27 mouse cellular contexts compared by ENCODE assay signal in genomic region chr12:81097738-81098137, GRCm38 (mm10).
A peak's percentile ranks its signal among the peaks of the same experiment; 100 is the strongest.
DNase-seq lines count a peak whose midpoint lies in the region; ATAC-seq lines count a peak whose summit lies in the region.
"Had no signal": no experiment of that assay in that cellular context is flagged by ENCODE, and none has a peak within 500 bp of the region (broad histone marks: within the 10 kb centered on the region; RNA-seq: fewer than 3 reads in every experiment).

No protein-coding gene starts in this region.

- no peak overlapping the region for H3K4me2 ChIP-seq in hindbrain, embryonic 13.5 days
- no peak overlapping the region for H3K4me2 ChIP-seq in hindbrain, embryonic 11.5 days (replicated peaks; ENCODE audit: low read depth, low read length)
- H3K4me2 ChIP-seq in neural tube, embryonic 15.5 days, result no peak overlapping the region
- no peak overlapping the region for H3K4me2 ChIP-seq in midbrain, embryonic 15.5 days
- H3K4me2 ChIP-seq: embryonic facial prominence, embryonic 15.5 days; heart, embryonic 12.5 days had no signal

- H3K9ac ChIP-seq in hindbrain, embryonic 13.5 days, result peak overlapping the region; percentile 19; the same call in 1 of the 2 replicates
- H3K9ac ChIP-seq in hindbrain, embryonic 11.5 days (ENCODE audit: low read depth, low read length), result no peak overlapping the region
- H3K9ac ChIP-seq in neural tube, embryonic 15.5 days (replicated peaks), result no peak overlapping the region
- H3K9ac ChIP-seq in midbrain, embryonic 15.5 days, result no peak overlapping the region
- H3K9ac ChIP-seq: embryonic facial prominence, embryonic 15.5 days; heart, embryonic 12.5 days; liver, embryonic 14.5 days had no signal

- no peak for ATAC-seq in hindbrain, embryonic 13.5 days (ENCODE audit: low FRiP score)
- ATAC-seq in hindbrain, embryonic 11.5 days (ENCODE audit: low FRiP score), result no peak
- no peak for ATAC-seq in neural tube, embryonic 15.5 days (ENCODE audit: low FRiP score)
- ATAC-seq in midbrain, embryonic 15.5 days (replicated peaks), result no peak
- ATAC-seq: CD4-positive, CD25-positive, alpha-beta regulatory T cell, adult 4 months; forebrain, embryonic 14.5 days had no signal

- peak overlapping the region; percentile 48 for H3K27ac ChIP-seq in hindbrain, embryonic 13.5 days
- H3K27ac ChIP-seq in hindbrain, embryonic 11.5 days (ENCODE audit: low read depth, low read length), result no peak overlapping the region
- no peak overlapping the region for H3K27ac ChIP-seq in neural tube, embryonic 15.5 days (replicated peaks)
- 0 out of 2 replicates have a peak overlapping the region, but pooled peaks have one; percentile 0 for H3K27ac ChIP-seq in midbrain, embryonic 15.5 days
- H3K27ac ChIP-seq: embryonic facial prominence, embryonic 10.5 days; embryonic facial prominence, embryonic 15.5 days; heart, adult 2 months; liver, embryonic 14.5 days; macrophage had no signal

- DNase-seq in hindbrain, embryonic 11.5 days (ENCODE audit: low spot score), result no peak
- peak; percentile 11 for DNase-seq in neural tube, embryonic 10.5 days (ENCODE audit: extremely low spot score, low spot score)
- no peak for DNase-seq in layer of hippocampus, postnatal 25 days (ENCODE audit: extremely low spot score in 1 of 2, low spot score in 1 of 2)
- no peak for DNase-seq in embryo, embryonic 10.5 days (ENCODE audit: low spot score)
- DNase-seq: adrenal gland, postnatal 36 days; cerebellum, adult 2 months; cerebellum, postnatal 14 days; gastrocnemius, postnatal 25 days; heart, adult 2 months; kidney, adult 11 months; kidney, postnatal 14 days; lung, adult 2 months; lung, postnatal 10 days; right cerebral cortex, adult 18-20 months; spleen, adult 18-20 months; thymus, adult 2 months; thymus, postnatal 36 days had no signal

- H3K36me3 ChIP-seq in hindbrain, embryonic 13.5 days, result no peaks in the 10 kb centered on the region
- H3K36me3 ChIP-seq in hindbrain, embryonic 11.5 days (ENCODE audit: control insufficient read depth, insufficient read depth, low read length), result no peaks in the 10 kb centered on the region
- H3K36me3 ChIP-seq in neural tube, embryonic 15.5 days, result no peaks in the 10 kb centered on the region
- no peaks in the 10 kb centered on the region for H3K36me3 ChIP-seq in midbrain, embryonic 15.5 days (replicated peaks)
- H3K36me3 ChIP-seq: embryonic facial prominence, embryonic 10.5 days; embryonic facial prominence, embryonic 15.5 days; heart, embryonic 12.5 days had no signal

- peaks cover 20% of the 10 kb centered on the region for H3K4me1 ChIP-seq in hindbrain, embryonic 13.5 days (replicated peaks)
- 0 out of 2 replicates have a peak, but pooled peaks cover 3% of the 10 kb centered on the region for H3K4me1 ChIP-seq in hindbrain, embryonic 11.5 days (replicated peaks; ENCODE audit: control insufficient read depth, insufficient read depth, low read length)
- 0 out of 2 replicates have a peak, but pooled peaks cover 3% of the 10 kb centered on the region for H3K4me1 ChIP-seq in neural tube, embryonic 15.5 days
- peaks cover 9% of the 10 kb centered on the region; the same call in 1 of the 2 replicates for H3K4me1 ChIP-seq in midbrain, embryonic 15.5 days

- no peaks in the 10 kb centered on the region for H3K9me3 ChIP-seq in hindbrain, embryonic 13.5 days
- no peaks in the 10 kb centered on the region for H3K9me3 ChIP-seq in hindbrain, embryonic 11.5 days (ENCODE audit: control insufficient read depth, low read length)
- no peaks in the 10 kb centered on the region for H3K9me3 ChIP-seq in neural tube, embryonic 15.5 days (replicated peaks)
- no peaks in the 10 kb centered on the region for H3K9me3 ChIP-seq in midbrain, embryonic 15.5 days
- H3K9me3 ChIP-seq: embryonic facial prominence, embryonic 10.5 days; embryonic facial prominence, embryonic 15.5 days; heart, embryonic 12.5 days had no signal

- 49% methylated on average over 4 of the region's 4 CpGs for WGBS in hindbrain, embryonic 13.5 days
- WGBS in hindbrain, embryonic 11.5 days, result 73% methylated on average over 4 of the region's 4 CpGs
- 68% methylated on average over 4 of the region's 4 CpGs for WGBS in neural tube, embryonic 15.5 days
- 68% methylated on average over 4 of the region's 4 CpGs for WGBS in midbrain, embryonic 15.5 days

- no peak overlapping the region for H3K4me3 ChIP-seq in hindbrain, embryonic 13.5 days
- H3K4me3 ChIP-seq in hindbrain, embryonic 11.5 days (ENCODE audit: low read depth, low read length), result no peak overlapping the region
- no peak overlapping the region for H3K4me3 ChIP-seq in neural tube, embryonic 15.5 days (replicated peaks)
- no peak overlapping the region for H3K4me3 ChIP-seq in midbrain, embryonic 15.5 days
- H3K4me3 ChIP-seq: embryonic facial prominence, embryonic 10.5 days; embryonic facial prominence, embryonic 15.5 days; heart, adult 2 months; heart, embryonic 12.5 days had no signal

- no peaks in the 10 kb centered on the region for H3K27me3 ChIP-seq in hindbrain, embryonic 13.5 days
- H3K27me3 ChIP-seq in hindbrain, embryonic 11.5 days (ENCODE audit: control insufficient read depth, insufficient read depth, low read length), result no peaks in the 10 kb centered on the region
- H3K27me3 ChIP-seq in neural tube, embryonic 15.5 days (replicated peaks), result no peaks in the 10 kb centered on the region
- no peaks in the 10 kb centered on the region for H3K27me3 ChIP-seq in midbrain, embryonic 15.5 days (replicated peaks)
- H3K27me3 ChIP-seq: embryonic facial prominence, embryonic 15.5 days; heart, embryonic 12.5 days had no signal

Comparison
In these comparisons a context has a peak if more than half of its experiments do, and no peak if none do; other contexts are left out.
1. H3K27ac ChIP-seq: peak in hindbrain, embryonic 13.5 days (single experiment) and midbrain, embryonic 15.5 days (single experiment); none in hindbrain, embryonic 11.5 days (single experiment) and neural tube, embryonic 15.5 days (single experiment).